Mouse (Mus musculus) midbrain, embryonic 16.5 days (tissue): ENCODE measurements around the gene Lrrc19. TPM values are rescaled to one million over a fixed set of nuclear protein-coding genes. Genes with fewer than 3 reads are reported as not detected.
"Not testable (repeated sequence)": the region's sequence is repeated elsewhere in the genome, so short reads cannot be mapped to it uniquely, and the experiment has no call there.

ENCODE experiments used
- ATAC-seq: fragments of 200-750 bp; cut with Nextera tagmentation; 2 replicates; pipeline ENCODE4 v1.8.0; 2017; ENCODE audit warnings: moderate TSS enrichment
- H3K27ac ChIP-seq: fragments of 300-500 bp; sonication (generic); 2 replicates; pipeline ENCODE4 v1.5.1; 2014; ENCODE audit warnings: mild to moderate bottlenecking, low read length, mixed read lengths
- H3K27me3 ChIP-seq: fragments of 300-500 bp; sonication (generic); 2 replicates; pipeline ENCODE4 v1.6.1; 2014; ENCODE audit warnings: low read depth, low read length, mixed read lengths; ENCODE audit not compliant: control insufficient read depth, insufficient read depth
- H3K36me3 ChIP-seq: fragments of 300-500 bp; sonication (generic); 2 replicates; pipeline ENCODE4 v1.6.1; 2014; ENCODE audit warnings: mild to moderate bottlenecking, low read length, moderate library complexity, mixed read lengths; ENCODE audit not compliant: control insufficient read depth, insufficient read depth
- H3K4me1 ChIP-seq: fragments of 300-500 bp; sonication (generic); 2 replicates; pipeline ENCODE4 v1.6.1; 2014; ENCODE audit warnings: mild to moderate bottlenecking, low read length, mixed read lengths; ENCODE audit not compliant: control insufficient read depth, insufficient read depth
- H3K4me2 ChIP-seq: fragments of 300-500 bp; sonication (generic); 2 replicates; pipeline ENCODE4 v1.6.1; 2014; ENCODE audit warnings: mild to moderate bottlenecking, low read length, mixed read lengths
- H3K4me3 ChIP-seq: fragments of 300-500 bp; sonication (generic); 2 replicates; pipeline ENCODE4 v1.5.1; 2014; ENCODE audit warnings: low read depth, mild to moderate bottlenecking, low read length, moderate library complexity, mixed read lengths
- H3K9ac ChIP-seq: fragments of 300-500 bp; sonication (generic); 2 replicates; pipeline ENCODE4 v1.6.1; 2014; ENCODE audit warnings: low read depth, low read length, mixed read lengths
- H3K9me3 ChIP-seq: fragments of 300-500 bp; sonication (generic); replicated peaks from 2 replicates; pipeline ENCODE4 v1.6.1; 2014; ENCODE audit warnings: mild to moderate bottlenecking, low read length, mixed read lengths; ENCODE audit not compliant: control insufficient read depth, poor library complexity, severe bottlenecking
- WGBS: fragments of 180-500 bp; shearing (Covaris S2); extraction: QIAGEN DNeasy Blood & Tissue Kit; methylation state at CpG from one replicate; pipeline ENCODE4 v1.1.7; 2014; 5-methylcytosine and 5-hydroxymethylcytosine counted together
- polyA plus RNA-seq: library from polyadenylated mRNA; unstranded; fragments of >200 nt; fragmentation: Nextera tagmentation; extraction: Ambion mirVana; gene quantifications from 2 replicates; pipeline ENCODE4 v1.2.1, GENCODE M21; 2015

Lrrc19 gene
- polyA plus RNA-seq = 0.31 and 0.34 TPM in 2 replicates

GRCm38 (mm10) chr4:94649920-94650319 lies at the start of gene Lrrc19:
Gene Lrrc19, minus strand, starts transcription at chr4:94650144.
- H3K27me3 ChIP-seq = no peaks in the 10 kb centered on the region
- ATAC-seq = no peak
- no peak within 1 kb of the TSS for H3K4me3 ChIP-seq
- 90% methylated on average over 3 of the region's 3 CpGs for WGBS
- no peak within 1 kb of the TSS for H3K9ac ChIP-seq
- H3K27ac ChIP-seq = no peak within 1 kb of the TSS
- no peak within 1 kb of the TSS for H3K4me2 ChIP-seq
- H3K4me1 ChIP-seq = no peaks in the 10 kb centered on the region
- H3K9me3 ChIP-seq = no peaks in the 10 kb centered on the region
- H3K36me3 ChIP-seq = peaks cover 3% of the 10 kb centered on the region; the same call in 1 of the 2 replicates

GRCm38 (mm10) chr4:94696368-94696767 lies 46.4 kb upstream of the Lrrc19 start:
- Histone ChIP-seq H3K4me1 (no peaks in the 10 kb centered on the region), H3K27ac (no peak overlapping the region), H3K9ac (no peak overlapping the region), H3K4me2 (no peak overlapping the region), H3K36me3 (peaks cover 4% of the 10 kb centered on the region; the same call in 1 of the 2 replicates), H3K27me3 (no peaks in the 10 kb centered on the region), H3K9me3 (no peaks in the 10 kb centered on the region), H3K4me3 (no peak overlapping the region)
- no peak for ATAC-seq
- 83% methylated on average over 3 of the region's 3 CpGs for WGBS

GRCm38 (mm10) chr4:94692175-94692574 lies 42.2 kb upstream of the Lrrc19 start:
- H3K9ac ChIP-seq = no peak overlapping the region
- H3K4me1 ChIP-seq = no peaks in the 10 kb centered on the region
- WGBS = 87% methylated on average over 2 of the region's 2 CpGs
- H3K9me3 ChIP-seq = no peaks in the 10 kb centered on the region
- H3K36me3 ChIP-seq = peaks cover 14% of the 10 kb centered on the region
- H3K27ac ChIP-seq = no peak overlapping the region
- no peak overlapping the region for H3K4me2 ChIP-seq
- no peak for ATAC-seq
- H3K4me3 ChIP-seq = no peak overlapping the region
- no peaks in the 10 kb centered on the region for H3K27me3 ChIP-seq

GRCm38 (mm10) chr4:94691078-94691477 lies 41.1 kb upstream of the Lrrc19 start:
- H3K27ac ChIP-seq = no peak overlapping the region
- no peak overlapping the region for H3K4me2 ChIP-seq
- H3K36me3 ChIP-seq = peaks cover 17% of the 10 kb centered on the region
- H3K27me3 ChIP-seq = no peaks in the 10 kb centered on the region
- no peak overlapping the region for H3K4me3 ChIP-seq
- H3K4me1 ChIP-seq = no peaks in the 10 kb centered on the region
- no peaks in the 10 kb centered on the region for H3K9me3 ChIP-seq
- no peak for ATAC-seq
- no peak overlapping the region for H3K9ac ChIP-seq
- 92% methylated on average over 4 of the region's 4 CpGs for WGBS

GRCm38 (mm10) chr4:94689804-94690203 lies 39.9 kb upstream of the Lrrc19 start:
- 89% methylated on average over 2 of the region's 2 CpGs for WGBS
- not testable (repeated sequence) for H3K4me2 ChIP-seq, H3K4me3 ChIP-seq, H3K9ac ChIP-seq, H3K4me1 ChIP-seq, H3K9me3 ChIP-seq, ATAC-seq, H3K27me3 ChIP-seq, H3K27ac ChIP-seq
- peaks cover 17% of the 10 kb centered on the region for H3K36me3 ChIP-seq

- Histone ChIP-seq H3K4me2 (no peak overlapping the region), H3K27me3 (no peaks in the 10 kb centered on the region), H3K9ac (no peak overlapping the region), H3K9me3 (no peaks in the 10 kb centered on the region), H3K36me3 (peaks cover 16% of the 10 kb centered on the region), H3K4me1 (no peaks in the 10 kb centered on the region), H3K27ac (no peak overlapping the region), H3K4me3 (no peak overlapping the region)
- 90% methylated on average over 5 of the region's 5 CpGs for WGBS
- no peak for ATAC-seq
Measured at GRCm38 (mm10) chr4:94683305-94683704, 33.4 kb upstream of the Lrrc19 start.

- Histone ChIP-seq H3K36me3 (peaks cover 5% of the 10 kb centered on the region), H3K27ac (no peak overlapping the region), H3K4me1 (no peaks in the 10 kb centered on the region), H3K9me3 (no peaks in the 10 kb centered on the region), H3K4me2 (no peak overlapping the region), H3K9ac (no peak overlapping the region), H3K27me3 (no peaks in the 10 kb centered on the region), H3K4me3 (no peak overlapping the region)
- no peak for ATAC-seq
- WGBS = 84% methylated on average over 1 of the region's 1 CpGs
Measured at GRCm38 (mm10) chr4:94682029-94682428, 32.1 kb upstream of the Lrrc19 start.

GRCm38 (mm10) chr4:94681181-94681580 lies 31.2 kb upstream of the Lrrc19 start:
- H3K27me3 ChIP-seq = no peaks in the 10 kb centered on the region
- no peaks in the 10 kb centered on the region for H3K4me1 ChIP-seq
- no peak overlapping the region for H3K9ac ChIP-seq
- H3K27ac ChIP-seq = no peak overlapping the region
- WGBS = 93% methylated on average over 2 of the region's 2 CpGs
- no peak for ATAC-seq
- H3K4me3 ChIP-seq = no peak overlapping the region
- no peaks in the 10 kb centered on the region for H3K9me3 ChIP-seq
- no peak overlapping the region for H3K4me2 ChIP-seq
- H3K36me3 ChIP-seq = peaks cover 3% of the 10 kb centered on the region; the same call in 1 of the 2 replicates

- WGBS = 90% methylated on average over 2 of the region's 2 CpGs
- Histone ChIP-seq H3K4me3 (no peak overlapping the region), H3K9me3 (no peaks in the 10 kb centered on the region), H3K27ac (no peak overlapping the region), H3K27me3 (no peaks in the 10 kb centered on the region), H3K9ac (no peak overlapping the region), H3K4me2 (no peak overlapping the region), H3K36me3 (peaks cover 3% of the 10 kb centered on the region; the same call in 1 of the 2 replicates), H3K4me1 (no peaks in the 10 kb centered on the region)
- ATAC-seq = no peak
Measured at GRCm38 (mm10) chr4:94680662-94681061, 30.7 kb upstream of the Lrrc19 start.
